Mouse (Mus musculus) kidney, adult 18-20 months (tissue): Measurements from ENCODE around the gene Cdk5rap3.

Source experiments
- DNase-seq: peaks from one replicate; pipeline ENCODE4 v3.0.0; 2021

The Cdk5rap3 gene

GRCm38 (mm10) chr11:96933562-96934276 is 17.4 kb upstream of the Cdk5rap3 start:
- peak; percentile 49 for DNase-seq

DNA sequence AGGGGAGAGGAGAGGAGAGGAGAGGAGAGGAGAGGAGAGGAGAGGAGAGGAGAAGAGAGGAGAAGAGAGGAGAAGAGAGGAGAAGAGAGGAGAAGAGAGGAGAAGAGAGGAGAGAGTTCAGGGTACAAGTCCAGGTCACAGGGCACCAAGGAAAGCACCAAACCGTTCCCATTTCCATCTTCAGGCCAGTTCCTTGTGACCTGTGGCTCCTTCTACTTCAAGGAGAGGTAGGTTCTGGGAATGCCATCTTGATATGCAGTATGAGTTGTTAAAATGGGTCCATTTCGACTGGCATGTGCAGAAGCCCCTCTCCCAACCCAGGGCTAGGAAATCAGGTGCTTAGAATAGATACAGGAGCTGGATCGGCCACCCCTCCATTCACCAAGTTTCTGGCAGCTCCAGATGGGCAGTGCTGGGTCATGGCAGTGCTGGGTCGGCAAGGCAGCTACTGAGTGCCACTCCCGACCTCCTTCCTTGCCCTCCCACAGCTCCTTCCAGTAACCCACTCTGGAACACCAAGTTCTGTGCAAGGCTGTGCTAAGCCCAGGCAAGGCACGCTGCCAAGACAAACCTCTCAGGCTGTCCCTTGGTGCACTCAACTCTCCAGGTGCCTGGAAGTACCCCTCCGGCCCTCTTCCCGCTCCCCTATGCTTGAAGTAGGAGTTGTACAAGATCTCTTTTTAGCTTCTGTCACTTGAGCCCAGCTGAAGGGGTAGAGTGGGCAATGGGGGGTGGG is 15.2 kb upstream of the Cdk5rap3 start:
- DNase-seq = peak; percentile 85

DNA sequence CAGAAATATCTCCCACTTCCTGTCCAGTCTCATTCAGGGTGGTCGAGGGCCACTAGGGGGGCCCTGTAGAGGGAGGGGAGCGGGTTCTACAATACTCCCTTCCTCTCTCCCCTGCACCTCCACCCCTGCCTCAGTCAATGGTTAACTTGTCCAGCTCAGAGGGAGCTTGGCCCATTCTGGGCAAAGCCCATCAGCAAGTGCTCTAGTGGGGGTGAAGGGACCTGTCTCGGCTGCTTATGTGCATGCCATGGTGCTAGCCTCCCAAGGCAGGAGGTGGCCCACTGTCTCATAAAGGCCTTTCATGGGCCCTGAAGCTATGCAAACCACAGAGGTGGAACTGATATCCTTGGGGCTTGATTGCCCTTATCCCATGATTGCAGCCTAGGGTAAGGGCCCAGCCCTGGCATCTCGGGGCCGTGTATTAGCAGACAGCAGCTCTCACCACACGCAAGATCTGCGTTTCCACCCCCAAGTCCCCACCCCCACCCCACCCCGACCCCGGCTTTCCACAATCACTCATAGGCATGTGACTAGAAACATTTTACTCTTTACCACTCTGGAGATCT is 13.6 kb upstream of the Cdk5rap3 start:
- DNase-seq = peak; percentile 78

DNA sequence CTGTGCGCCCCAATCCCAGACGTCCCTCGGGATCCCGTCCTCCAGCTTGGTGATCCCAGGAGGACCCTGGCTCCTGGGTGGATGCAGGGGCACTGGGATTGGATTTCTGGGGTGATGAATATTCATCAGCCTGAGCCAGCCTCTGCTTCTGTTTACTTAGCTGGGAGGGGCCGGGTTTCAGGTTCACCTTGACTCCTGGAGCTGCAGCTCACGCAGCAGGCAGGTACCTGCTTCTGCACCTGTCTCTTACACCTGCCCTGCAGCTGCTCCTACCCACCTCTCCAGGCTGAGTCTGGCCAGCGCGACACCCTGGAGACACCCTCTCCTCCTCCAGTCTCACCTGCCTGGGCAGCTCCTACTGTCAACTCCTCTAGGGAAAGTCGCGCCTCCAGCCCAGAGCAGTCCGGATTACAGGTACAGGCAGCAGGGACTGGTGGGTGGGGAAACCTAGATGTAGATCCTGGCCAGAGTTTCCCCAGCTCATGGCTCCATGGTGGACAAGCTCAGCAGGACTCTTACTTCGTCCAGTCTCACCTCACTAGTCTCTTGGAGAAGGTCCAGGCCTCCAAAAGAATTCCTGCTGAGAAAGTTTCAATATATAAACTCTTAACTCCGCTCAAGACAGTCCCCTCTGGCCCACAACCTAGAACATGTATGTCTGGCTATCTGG is 12.9 kb upstream of the Cdk5rap3 start:
- peak; percentile 86 for DNase-seq

GRCm38 (mm10) chr11:96928691-96929090 is 12.4 kb upstream of the Cdk5rap3 start:
- DNase-seq = no peak

DNA sequence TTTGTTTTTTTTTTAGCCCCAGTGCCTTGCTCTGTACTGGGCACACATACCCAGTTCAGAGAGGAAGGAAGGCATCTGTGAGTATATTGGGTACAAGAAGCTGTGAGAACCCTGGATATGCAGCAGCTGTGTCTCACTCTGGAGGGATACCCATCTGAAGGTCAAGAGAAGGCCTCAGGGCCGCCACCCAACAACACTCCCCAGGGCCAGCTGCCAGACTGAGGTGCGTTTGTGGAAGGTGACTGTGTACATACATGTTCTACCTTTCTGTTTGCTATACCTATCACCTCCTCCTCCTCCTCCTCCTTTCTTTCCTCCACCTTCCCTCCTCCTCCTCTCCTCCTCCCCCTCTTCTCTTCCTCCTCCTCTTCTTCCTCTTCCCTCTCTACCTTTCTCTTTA is 11.8 kb upstream of the Cdk5rap3 start, which contains the start of gene Prr15l:
TSS of gene Prr15l (plus strand) at position 17 of the 400 bp plus-strand sequence.
- no peak for DNase-seq

- no peak for DNase-seq
These were observed 10.3 kb upstream of the Cdk5rap3 start for GRCm38 (mm10) chr11:96926587-96926986.

- no peak for DNase-seq
These were observed 9.3 kb upstream of the Cdk5rap3 start for GRCm38 (mm10) chr11:96925469-96926148.

- no peak for DNase-seq
These were observed 8.6 kb upstream of the Cdk5rap3 start for GRCm38 (mm10) chr11:96924861-96925260.

- no peak for DNase-seq
These were observed 2.7 kb upstream of the Cdk5rap3 start for GRCm38 (mm10) chr11:96919003-96919402.

DNA sequence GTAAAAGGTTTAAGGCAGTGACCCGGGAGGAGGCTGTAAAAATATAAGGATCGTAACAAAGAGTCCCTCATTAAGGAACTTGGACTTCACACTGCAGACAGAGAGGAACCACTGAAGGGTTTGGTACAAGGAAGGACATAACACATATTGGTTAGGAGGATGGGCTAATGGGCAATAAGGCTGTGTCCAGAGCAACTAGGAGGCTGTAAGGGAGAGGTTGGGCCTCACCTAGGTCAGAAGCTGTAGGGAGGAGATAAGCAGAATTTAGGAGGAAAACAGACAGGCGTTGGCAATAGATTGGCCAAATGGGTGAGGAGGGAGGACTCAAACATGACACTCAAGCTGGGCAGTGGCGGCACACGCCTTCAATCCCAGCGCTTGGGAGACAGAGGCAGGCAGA is 1.1 kb upstream of the Cdk5rap3 start:
- DNase-seq = no peak

DNA sequence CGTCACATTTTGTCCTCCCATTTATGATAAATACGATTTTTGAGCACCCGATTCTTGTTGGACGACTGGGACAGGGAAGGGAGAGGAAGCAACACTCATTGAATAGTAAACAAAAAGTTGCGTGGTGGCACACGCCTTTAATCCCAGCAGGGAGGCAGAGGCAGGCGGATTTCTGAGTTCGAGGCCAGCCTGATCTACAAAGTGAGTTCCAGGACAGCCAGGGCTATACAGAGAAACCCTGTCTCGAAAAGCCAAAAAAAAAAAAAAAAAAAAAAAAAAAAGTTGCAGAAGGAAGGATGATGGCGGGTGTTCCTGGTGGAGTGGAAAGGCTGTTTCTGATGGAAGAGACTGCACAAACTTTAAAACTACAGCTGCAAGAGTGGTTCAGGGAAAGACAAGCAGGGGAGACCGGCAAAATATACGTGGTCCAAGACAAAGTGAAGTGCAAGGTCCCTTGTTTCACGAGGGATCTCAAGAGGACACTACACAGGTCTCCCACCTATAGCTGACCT is 645 bp upstream of the Cdk5rap3 start:
- DNase-seq = no peak

- DNase-seq = no peak
These were observed 3.6 kb downstream of the Cdk5rap3 start for GRCm38 (mm10) chr11:96912682-96913081.

DNA sequence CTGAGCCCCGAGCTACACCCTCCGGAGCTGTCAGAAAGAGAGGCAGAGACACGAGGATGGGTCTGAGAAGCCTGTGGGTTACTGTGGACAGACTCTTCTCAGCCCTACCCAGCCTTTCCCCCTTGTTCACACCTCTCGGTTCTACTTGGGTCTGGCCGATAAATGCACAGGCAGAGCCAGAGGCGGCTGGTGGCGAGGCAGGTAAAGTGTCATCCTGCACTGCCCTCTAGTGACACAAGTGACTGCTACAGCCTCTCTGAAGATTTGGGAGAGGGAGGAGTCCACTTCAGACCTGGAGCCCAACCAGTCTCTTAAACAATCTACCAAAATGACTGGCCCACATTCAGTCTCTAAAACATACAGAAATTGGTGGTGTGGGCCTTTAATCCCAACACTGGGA is 6.3 kb downstream of the Cdk5rap3 start:
- peak; percentile 81 for DNase-seq

GRCm38 (mm10) chr11:96908594-96908993 is 7.7 kb downstream of the Cdk5rap3 start:
- no peak for DNase-seq

- peak; percentile 46 for DNase-seq
These were observed 9.7 kb downstream of the Cdk5rap3 start for GRCm38 (mm10) chr11:96906431-96907161.

GRCm38 (mm10) chr11:96902639-96903635 is 13.4 kb downstream of the Cdk5rap3 start:
- DNase-seq = peak; percentile 31

GRCm38 (mm10) chr11:96901332-96901731 is 15.0 kb downstream of the Cdk5rap3 start:
- no peak for DNase-seq

- no peak for DNase-seq
These were observed 16.6 kb downstream of the Cdk5rap3 start for GRCm38 (mm10) chr11:96899449-96900306.

DNA sequence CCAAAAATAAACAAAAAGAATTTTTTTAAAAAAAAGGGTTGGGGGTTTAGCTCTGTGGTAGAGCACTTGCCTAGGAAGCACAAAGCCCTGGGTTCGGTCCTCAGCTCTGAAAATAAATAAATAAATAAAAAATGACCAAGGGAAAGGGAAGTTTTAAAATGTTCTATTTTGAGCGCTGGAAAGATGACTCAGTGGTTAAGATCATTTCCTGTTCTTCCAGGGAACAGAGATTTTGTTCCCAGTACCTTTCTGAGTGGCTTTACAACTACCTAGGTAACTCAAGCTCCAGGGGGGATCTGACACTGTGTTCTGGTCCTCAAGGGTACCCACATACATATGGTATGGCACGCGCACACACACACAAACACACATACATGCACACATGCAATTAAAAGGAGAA is 20.4 kb downstream of the Cdk5rap3 start:
- DNase-seq = no peak
